Mouse (Mus musculus): ENCODE results near the gene Larp1. TPM values are rescaled to one million over a fixed set of nuclear protein-coding genes. Genes with fewer than 3 reads are reported as not detected.

The Larp1 gene
- total and polyA plus RNA-seq, 2 experiments from 2014 or later = 15.7 to 51.8 TPM

DNA sequence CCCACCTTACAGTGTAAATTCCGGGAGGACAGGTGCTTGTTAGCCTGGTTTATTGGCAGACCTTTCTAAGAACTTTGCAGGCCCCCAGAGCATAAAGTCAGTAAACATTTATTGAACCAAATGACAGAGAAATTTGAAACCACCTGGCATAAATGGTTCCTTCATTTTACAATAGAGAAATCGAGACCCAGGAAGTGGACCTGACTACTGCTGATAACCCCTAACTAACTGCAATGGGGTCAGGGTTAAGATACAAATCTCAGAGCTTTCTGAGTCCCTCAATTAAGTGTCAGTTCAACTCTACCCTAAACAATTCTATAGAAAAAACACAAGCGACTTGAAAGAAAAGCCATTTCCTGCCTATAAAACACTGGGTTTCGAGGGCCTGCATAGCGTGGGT lies 851 bp upstream of the Larp1 start:
- peak overlapping the region; percentile 91 for H3K4me2 ChIP-seq (ENCODE audit: low read depth, low read length, poor library complexity, severe bottlenecking)
- no peaks in the 10 kb centered on the region for H3K27me3 ChIP-seq (ENCODE audit: insufficient read depth, low read length)
- no peaks in the 10 kb centered on the region for H3K36me3 ChIP-seq (ENCODE audit: insufficient read depth, low read length)
- 24% methylated on average over 5 of the region's 5 CpGs for WGBS
- H3K9ac ChIP-seq (replicated peaks; ENCODE audit: low read length, poor library complexity, severe bottlenecking) = peak overlapping the region; percentile 67
- no peak for TF ChIP-seq CTCF (IDR thresholded peaks at IDR 0.05)
- H3K4me1 ChIP-seq (ENCODE audit: insufficient read depth, low read length) = peaks cover 11% of the 10 kb centered on the region; the same call in 1 of the 2 replicates
- no peak for DNase-seq (ENCODE audit: low spot score)
- H3K9me3 ChIP-seq (ENCODE audit: low read length) = no peaks in the 10 kb centered on the region
- H3K4me3 ChIP-seq (ENCODE audit: low read depth, low read length) = peak overlapping the region; percentile 96
- ATAC-seq (ENCODE audit: low FRiP score) = no peak
- peak overlapping the region; percentile 89 for H3K27ac ChIP-seq (ENCODE audit: low read depth, low read length)

DNA sequence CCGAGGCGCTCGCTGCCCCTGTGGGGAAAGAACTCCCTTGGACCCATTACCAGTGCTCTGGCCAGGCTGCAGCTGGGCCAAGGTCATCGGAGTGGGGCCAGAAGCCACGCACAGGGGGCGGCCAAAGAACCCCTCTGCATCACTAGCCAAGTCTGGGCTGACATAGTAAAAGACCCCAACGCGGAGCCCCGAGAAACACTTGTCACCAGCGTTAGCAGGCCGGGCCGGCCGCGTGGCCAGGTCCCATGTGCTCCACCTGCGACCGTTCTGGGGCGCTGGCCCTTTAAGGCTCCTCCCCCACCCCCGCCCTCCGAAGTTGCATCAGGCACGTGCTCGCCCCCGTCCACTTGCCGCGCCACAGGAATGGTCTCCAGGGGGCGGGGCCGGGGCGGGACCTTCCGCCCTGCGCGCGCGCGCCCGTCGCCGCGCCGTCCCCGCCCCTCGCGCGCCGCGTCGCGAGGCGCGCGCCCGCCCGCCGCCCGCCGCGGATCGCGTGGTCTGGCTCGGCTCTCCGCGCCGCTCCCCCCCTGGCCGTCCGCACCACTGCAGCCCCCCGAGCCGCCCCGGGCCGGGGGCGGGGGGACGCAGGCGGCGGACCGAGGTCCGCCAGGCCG lies 320 bp upstream of the Larp1 start:
- H3K9ac ChIP-seq (replicated peaks; ENCODE audit: low read length, poor library complexity, severe bottlenecking) = peak overlapping the region; percentile 77
- DNase-seq (ENCODE audit: low spot score) (peak; percentile 94), ATAC-seq (ENCODE audit: low FRiP score) (peak; percentile 93)
- peak overlapping the region; percentile 89 for H3K27ac ChIP-seq (ENCODE audit: low read depth, low read length)
- H3K9me3 ChIP-seq (ENCODE audit: low read length) = no peaks in the 10 kb centered on the region
- no peaks in the 10 kb centered on the region for H3K27me3 ChIP-seq (ENCODE audit: insufficient read depth, low read length)
- peak overlapping the region; percentile 96 for H3K4me3 ChIP-seq (ENCODE audit: low read depth, low read length)
- no peak for TF ChIP-seq CTCF (IDR thresholded peaks at IDR 0.05)
- H3K36me3 ChIP-seq (ENCODE audit: insufficient read depth, low read length) = no peaks in the 10 kb centered on the region
- WGBS = under 1% methylated on average over 25 of the region's 74 CpGs
- H3K4me2 ChIP-seq (ENCODE audit: low read depth, low read length, poor library complexity, severe bottlenecking) = peak overlapping the region; percentile 91
- H3K4me1 ChIP-seq (ENCODE audit: insufficient read depth, low read length) = peaks cover 11% of the 10 kb centered on the region; the same call in 1 of the 2 replicates

DNA sequence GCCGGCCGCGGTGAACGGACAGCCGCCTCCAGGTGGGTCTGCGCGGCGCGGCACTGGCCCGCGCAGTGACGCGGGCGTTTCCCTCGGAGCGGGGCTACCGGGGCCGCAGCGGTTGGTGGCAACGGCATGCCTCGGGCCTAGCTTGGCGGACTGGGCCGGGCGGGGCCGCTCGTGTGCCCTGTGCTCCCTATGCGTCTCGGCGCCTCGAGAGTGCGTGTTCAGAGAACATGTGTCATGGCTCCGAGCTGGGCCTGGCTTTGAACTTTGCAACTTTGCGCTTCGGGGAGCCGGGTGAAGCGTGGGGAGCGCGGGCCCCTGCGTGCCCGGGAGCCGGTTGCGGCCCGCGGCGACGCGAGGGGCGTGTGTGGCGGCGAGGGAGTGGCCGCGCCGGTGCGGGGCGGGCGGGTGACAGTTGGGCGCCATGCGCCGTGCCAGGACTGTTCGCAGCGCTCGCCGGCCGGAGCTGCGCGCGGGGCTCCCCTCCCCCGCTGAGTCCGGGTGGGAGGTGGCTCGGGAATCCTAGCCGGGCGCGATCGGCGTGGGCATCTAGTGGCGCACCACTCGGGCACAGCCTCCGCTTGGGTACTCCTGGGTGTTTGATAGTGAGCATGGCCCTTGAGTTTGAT lies 765 bp downstream of the Larp1 start:
- ATAC-seq (ENCODE audit: low FRiP score) = peak; percentile 48
- peak; percentile 22 for DNase-seq (ENCODE audit: low spot score)
- H3K27me3 ChIP-seq (ENCODE audit: insufficient read depth, low read length) = no peaks in the 10 kb centered on the region
- no peaks in the 10 kb centered on the region for H3K36me3 ChIP-seq (ENCODE audit: insufficient read depth, low read length)
- H3K27ac ChIP-seq (ENCODE audit: low read depth, low read length) = peak overlapping the region; percentile 89
- peak overlapping the region; percentile 96 for H3K4me3 ChIP-seq (ENCODE audit: low read depth, low read length)
- no peaks in the 10 kb centered on the region for H3K9me3 ChIP-seq (ENCODE audit: low read length)
- peak overlapping the region; percentile 91 for H3K4me2 ChIP-seq (ENCODE audit: low read depth, low read length, poor library complexity, severe bottlenecking)
- peak overlapping the region; percentile 77 for H3K9ac ChIP-seq (replicated peaks; ENCODE audit: low read length, poor library complexity, severe bottlenecking)
- under 1% methylated on average over 61 of the region's 78 CpGs for WGBS
- no peak for TF ChIP-seq CTCF (IDR thresholded peaks at IDR 0.05)
- H3K4me1 ChIP-seq (ENCODE audit: insufficient read depth, low read length) = peaks cover 11% of the 10 kb centered on the region; the same call in 1 of the 2 replicates

DNA sequence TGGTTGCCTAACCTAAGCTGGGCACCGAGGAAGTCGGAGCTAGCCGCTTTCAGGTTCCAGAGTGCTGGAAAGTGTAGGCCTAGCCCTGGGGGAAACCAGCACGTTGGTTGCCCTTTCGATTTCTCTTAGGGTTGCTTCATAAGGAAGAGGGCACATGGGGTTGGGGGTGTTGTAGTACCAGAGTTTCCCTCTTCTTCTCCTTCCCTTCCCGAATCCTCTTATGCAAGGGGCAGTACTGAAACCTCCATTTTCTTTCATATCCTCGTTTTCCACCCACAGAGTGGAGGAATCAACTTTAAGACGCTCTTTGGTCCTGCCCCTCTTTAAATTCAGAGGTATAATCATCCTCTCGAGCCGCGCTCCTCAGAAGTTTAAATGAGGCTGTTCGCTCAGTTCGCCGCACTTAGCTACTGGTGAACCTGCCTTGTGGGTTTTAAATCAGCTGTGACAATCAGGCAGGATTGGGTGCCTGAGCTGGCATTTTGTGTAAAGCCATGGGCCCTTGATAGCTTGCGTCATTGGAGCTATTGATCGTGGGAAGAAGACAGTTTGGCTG lies 1.4 kb downstream of the Larp1 start:
- Histone ChIP-seq H3K9ac (replicated peaks; ENCODE audit: low read length, poor library complexity, severe bottlenecking) (peak overlapping the region; percentile 77), H3K27me3 (ENCODE audit: insufficient read depth, low read length) (no peaks in the 10 kb centered on the region), H3K4me2 (ENCODE audit: low read depth, low read length, poor library complexity, severe bottlenecking) (peak overlapping the region; percentile 91), H3K4me3 (ENCODE audit: low read depth, low read length) (peak overlapping the region; percentile 96), H3K27ac (ENCODE audit: low read depth, low read length) (no peak overlapping the region), H3K9me3 (ENCODE audit: low read length) (no peaks in the 10 kb centered on the region), H3K36me3 (ENCODE audit: insufficient read depth, low read length) (no peaks in the 10 kb centered on the region), H3K4me1 (ENCODE audit: insufficient read depth, low read length) (peaks cover 11% of the 10 kb centered on the region; the same call in 1 of the 2 replicates)
- WGBS = 1% methylated on average over 16 of the region's 16 CpGs
- DNase-seq (ENCODE audit: low spot score) = no peak
- no peak for TF ChIP-seq CTCF (IDR thresholded peaks at IDR 0.05)
- no peak for ATAC-seq (ENCODE audit: low FRiP score)

DNA sequence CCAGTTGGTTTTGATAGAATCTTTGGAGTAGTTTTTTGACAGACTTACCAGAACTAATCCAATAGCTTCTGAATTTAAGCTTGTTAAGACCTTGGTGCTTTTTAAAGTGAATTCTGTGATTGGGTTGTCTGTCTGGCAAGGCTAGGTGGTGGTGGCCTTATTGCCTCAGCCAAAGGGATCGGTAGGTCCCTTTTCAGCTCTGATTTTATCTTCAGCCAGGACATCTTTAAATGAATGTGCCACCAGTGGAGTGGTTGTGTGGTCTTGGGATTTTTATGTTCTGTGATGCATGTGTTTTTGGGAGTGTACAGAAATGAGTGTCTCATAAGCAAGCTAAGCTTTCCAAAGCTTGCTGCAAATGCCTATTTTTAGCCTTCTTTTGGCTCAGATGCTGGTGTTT lies 2.1 kb downstream of the Larp1 start:
- ATAC-seq (ENCODE audit: low FRiP score) = no peak
- Histone ChIP-seq H3K27ac (ENCODE audit: low read depth, low read length) (no peak overlapping the region), H3K36me3 (ENCODE audit: insufficient read depth, low read length) (no peaks in the 10 kb centered on the region), H3K4me3 (ENCODE audit: low read depth, low read length) (peak overlapping the region; percentile 96; the same call in 1 of the 2 replicates), H3K27me3 (ENCODE audit: insufficient read depth, low read length) (no peaks in the 10 kb centered on the region), H3K9me3 (ENCODE audit: low read length) (no peaks in the 10 kb centered on the region), H3K4me2 (ENCODE audit: low read depth, low read length, poor library complexity, severe bottlenecking) (peak overlapping the region; percentile 91), H3K9ac (replicated peaks; ENCODE audit: low read length, poor library complexity, severe bottlenecking) (no peak overlapping the region), H3K4me1 (ENCODE audit: insufficient read depth, low read length) (peaks cover 11% of the 10 kb centered on the region; the same call in 1 of the 2 replicates)
- WGBS = 26% methylated on average over 1 of the region's 1 CpGs
- no peak for TF ChIP-seq CTCF (IDR thresholded peaks at IDR 0.05)
- no peak for DNase-seq (ENCODE audit: low spot score)

DNA sequence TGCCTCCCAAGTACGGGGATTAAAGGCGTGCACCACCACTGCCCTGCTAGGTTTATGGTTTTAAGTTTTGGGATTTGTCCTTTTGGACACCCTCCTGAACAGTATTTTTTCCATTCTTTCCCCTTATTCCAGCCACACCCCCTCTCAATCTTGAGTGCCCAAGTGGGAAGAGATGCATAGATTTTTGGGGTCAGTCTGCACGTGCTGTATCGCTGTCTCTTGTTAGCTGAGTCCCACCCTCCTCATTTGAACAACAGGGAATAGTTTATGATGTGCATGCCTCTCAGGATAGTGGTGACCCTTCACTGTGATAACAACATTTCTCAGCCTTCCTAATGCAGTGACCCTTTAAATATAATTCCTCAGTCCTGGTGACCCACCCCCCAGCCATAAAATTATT lies 2.9 kb downstream of the Larp1 start:
- ATAC-seq (ENCODE audit: low FRiP score) (no peak), DNase-seq (ENCODE audit: low spot score) (no peak)
- H3K9me3 ChIP-seq (ENCODE audit: low read length) = no peaks in the 10 kb centered on the region
- WGBS = 79% methylated on average over 4 of the region's 4 CpGs
- no peaks in the 10 kb centered on the region for H3K36me3 ChIP-seq (ENCODE audit: insufficient read depth, low read length)
- H3K9ac ChIP-seq (replicated peaks; ENCODE audit: low read length, poor library complexity, severe bottlenecking) = no peak overlapping the region
- no peak for TF ChIP-seq CTCF (IDR thresholded peaks at IDR 0.05)
- 0 out of 2 replicates have a peak overlapping the region, but pooled peaks have one; percentile 2 for H3K4me2 ChIP-seq (ENCODE audit: low read depth, low read length, poor library complexity, severe bottlenecking)
- peaks cover 11% of the 10 kb centered on the region; the same call in 1 of the 2 replicates for H3K4me1 ChIP-seq (ENCODE audit: insufficient read depth, low read length)
- no peaks in the 10 kb centered on the region for H3K27me3 ChIP-seq (ENCODE audit: insufficient read depth, low read length)
- no peak overlapping the region for H3K4me3 ChIP-seq (ENCODE audit: low read depth, low read length)
- no peak overlapping the region for H3K27ac ChIP-seq (ENCODE audit: low read depth, low read length)
